Mouse (Mus musculus): Measurements from ENCODE around the gene Ripk3. TPM values are rescaled to one million over a fixed set of nuclear protein-coding genes. Genes with fewer than 3 reads are reported as not detected.

Gene Ripk3
- polyA plus RNA-seq, 1 experiment: 38.4 TPM

DNA sequence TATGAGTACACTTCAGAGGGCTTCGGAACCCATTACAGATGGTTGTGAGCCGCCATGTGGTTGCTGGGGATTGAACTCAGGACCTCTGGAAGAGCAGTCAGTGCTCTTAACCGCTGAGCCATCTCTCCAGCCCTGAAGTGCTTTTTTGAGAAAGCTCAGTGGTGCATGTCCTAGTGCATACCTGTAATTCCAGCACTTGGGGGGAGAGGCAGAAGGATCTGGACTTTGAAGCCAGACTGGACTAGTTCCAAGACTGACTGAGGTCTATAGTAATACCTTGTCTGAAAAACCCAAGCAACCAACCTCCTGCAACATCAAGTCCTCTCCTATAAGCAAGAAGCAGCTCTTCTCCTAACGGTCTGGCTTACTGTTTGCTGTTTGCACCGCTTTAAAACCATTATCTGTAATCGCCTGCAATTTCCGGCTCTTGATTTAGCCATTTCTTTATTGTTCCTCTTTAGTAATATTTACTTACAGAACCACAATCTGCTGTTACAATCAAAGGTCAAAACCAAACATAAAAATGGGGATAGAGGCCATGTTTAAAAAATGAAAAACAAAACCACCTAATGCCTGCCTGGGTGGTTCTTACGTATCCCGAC is 51.5 kb downstream of the Ripk3 start:
- H3K9me3 ChIP-seq: no peaks in the 10 kb centered on the region
- peaks cover 13% of the 10 kb centered on the region for H3K4me1 ChIP-seq
- peaks cover 19% of the 10 kb centered on the region for H3K27me3 ChIP-seq (replicated peaks)
- no peak overlapping the region for H3K4me3 ChIP-seq (replicated peaks)
- peaks cover 46% of the 10 kb centered on the region for H3K36me3 ChIP-seq (replicated peaks; ENCODE audit: low read length)
- TF ChIP-seq GATA1 (IDR thresholded peaks at IDR 0.05; ENCODE audit: borderline replicate concordance, low read length): no peak
- no peak for TF ChIP-seq FLI1 (IDR thresholded peaks at IDR 0.05; ENCODE audit: low read length)

- Histone ChIP-seq H3K4me3 (replicated peaks) (no peak overlapping the region), H3K4me1 (peaks cover 19% of the 10 kb centered on the region), H3K9me3 (no peaks in the 10 kb centered on the region), H3K27me3 (replicated peaks) (peaks cover 25% of the 10 kb centered on the region), H3K36me3 (replicated peaks; ENCODE audit: low read length) (peaks cover 32% of the 10 kb centered on the region)
- no peak for TF ChIP-seq GATA1 (IDR thresholded peaks at IDR 0.05; ENCODE audit: borderline replicate concordance, low read length)
Measured at GRCm38 (mm10) chr14:55735758-55736157, 52.9 kb downstream of the Ripk3 start.

GRCm38 (mm10) chr14:55735334-55735733 is 53.3 kb downstream of the Ripk3 start:
- H3K4me3 ChIP-seq (replicated peaks): no peak overlapping the region
- H3K27me3 ChIP-seq (replicated peaks): peaks cover 30% of the 10 kb centered on the region
- TF ChIP-seq FLI1 (IDR thresholded peaks at IDR 0.05; ENCODE audit: low read length): no peak
- TF ChIP-seq GATA1 (IDR thresholded peaks at IDR 0.05; ENCODE audit: borderline replicate concordance, low read length): no peak
- H3K9me3 ChIP-seq: no peaks in the 10 kb centered on the region
- peaks cover 23% of the 10 kb centered on the region for H3K4me1 ChIP-seq
- H3K36me3 ChIP-seq (replicated peaks; ENCODE audit: low read length): peaks cover 27% of the 10 kb centered on the region

Other genes starting within 250 kb of the Ripk3 start
- 19.1 and 50.7 TPM in 2 replicates for gene Pck2, start 248.6 kb downstream of the Ripk3 start, polyA plus RNA-seq (2012; ENCODE audit: insufficient read depth, low replicate concordance)
- gene Dcaf11, start 228.9 kb downstream of the Ripk3 start, polyA plus RNA-seq (2012; ENCODE audit: insufficient read depth, low replicate concordance): 11.5 and 17.6 TPM in 2 replicates
- not detected in 2 replicates for gene A730061H03Rik, start 228.5 kb downstream of the Ripk3 start, polyA plus RNA-seq (2012; ENCODE audit: insufficient read depth, low replicate concordance)
- gene Fitm1, start 213.2 kb downstream of the Ripk3 start, polyA plus RNA-seq (2012; ENCODE audit: insufficient read depth, low replicate concordance): not detected in 2 replicates
- 66.3 and 162 TPM in 2 replicates for gene Psme1, start 210.7 kb downstream of the Ripk3 start, polyA plus RNA-seq (2012; ENCODE audit: insufficient read depth, low replicate concordance)
- gene Emc9, start 203.6 kb downstream of the Ripk3 start, polyA plus RNA-seq (2012; ENCODE audit: insufficient read depth, low replicate concordance): 2.0 and 18.9 TPM in 2 replicates
- 23.2 and 78.2 TPM in 2 replicates for gene Psme2, start 197.8 kb downstream of the Ripk3 start, polyA plus RNA-seq (2012; ENCODE audit: insufficient read depth, low replicate concordance)
- gene Rnf31, start 197.2 kb downstream of the Ripk3 start, polyA plus RNA-seq (2012; ENCODE audit: insufficient read depth, low replicate concordance): 17.1 and 20.4 TPM in 2 replicates
- gene Irf9, start 185.3 kb downstream of the Ripk3 start, polyA plus RNA-seq (2012; ENCODE audit: insufficient read depth, low replicate concordance): 40.0 and 114 TPM in 2 replicates
- 1.4 and 9.7 TPM in 2 replicates for gene Rec8, start 170.8 kb downstream of the Ripk3 start, polyA plus RNA-seq (2012; ENCODE audit: insufficient read depth, low replicate concordance)
- 12.4 and 38.3 TPM in 2 replicates for gene Ipo4, start 152.9 kb downstream of the Ripk3 start, polyA plus RNA-seq (2012; ENCODE audit: insufficient read depth, low replicate concordance)
- gene Gm49378, start 151.0 kb downstream of the Ripk3 start, polyA plus RNA-seq (2012; ENCODE audit: insufficient read depth, low replicate concordance): 0.64 and 4.9 TPM in 2 replicates
- 5.8 and 9.0 TPM in 2 replicates for gene Tm9sf1, start 145.1 kb downstream of the Ripk3 start, polyA plus RNA-seq (2012; ENCODE audit: insufficient read depth, low replicate concordance)
- 0.23 TPM in 1 of 2 replicates, not detected in the other for gene Tssk4, start 138.7 kb downstream of the Ripk3 start, polyA plus RNA-seq (2012; ENCODE audit: insufficient read depth, low replicate concordance)
- gene Mdp1, start 128.4 kb downstream of the Ripk3 start, polyA plus RNA-seq (2012; ENCODE audit: insufficient read depth, low replicate concordance): 3.3 and 20.1 TPM in 2 replicates
- 12.5 and 39.5 TPM in 2 replicates for gene Gmpr2, start 116.9 kb downstream of the Ripk3 start, polyA plus RNA-seq (2012; ENCODE audit: insufficient read depth, low replicate concordance)
- 10.8 and 102 TPM in 2 replicates for gene Nedd8, start 116.7 kb downstream of the Ripk3 start, polyA plus RNA-seq (2012; ENCODE audit: insufficient read depth, low replicate concordance)
- gene Tinf2, start 107.0 kb downstream of the Ripk3 start, polyA plus RNA-seq (2012; ENCODE audit: insufficient read depth, low replicate concordance): 15.6 and 18.7 TPM in 2 replicates
- 1.1 and 2.7 TPM in 2 replicates for gene Tgm1, start 74.9 kb downstream of the Ripk3 start, polyA plus RNA-seq (2012; ENCODE audit: insufficient read depth, low replicate concordance)
- gene Rabggta, start 66.6 kb downstream of the Ripk3 start, polyA plus RNA-seq (2012; ENCODE audit: insufficient read depth, low replicate concordance): 9.5 and 9.9 TPM in 2 replicates
- 1.2 and 3.7 TPM in 2 replicates for gene Dhrs1, start 43.2 kb downstream of the Ripk3 start, polyA plus RNA-seq (2012; ENCODE audit: insufficient read depth, low replicate concordance)
- 18.3 and 25.1 TPM in 2 replicates for gene Nop9, start 43.2 kb downstream of the Ripk3 start, polyA plus RNA-seq (2012; ENCODE audit: insufficient read depth, low replicate concordance)
- gene Cideb, start 30.4 kb downstream of the Ripk3 start, polyA plus RNA-seq (2012; ENCODE audit: insufficient read depth, low replicate concordance): 1.5 and 3.3 TPM in 2 replicates
- gene Ltb4r2, start 27.4 kb downstream of the Ripk3 start, polyA plus RNA-seq (2012; ENCODE audit: insufficient read depth, low replicate concordance): 3.2 and 5.6 TPM in 2 replicates
- gene Ltb4r1, start 22.9 kb downstream of the Ripk3 start, polyA plus RNA-seq (2012; ENCODE audit: insufficient read depth, low replicate concordance): 24.2 and 36.1 TPM in 2 replicates
- gene Adcy4, start 4.8 kb downstream of the Ripk3 start, polyA plus RNA-seq (2012; ENCODE audit: insufficient read depth, low replicate concordance): not detected in 2 replicates
- 0.08 TPM in 1 of 2 replicates, not detected in the other for gene Nfatc4, start 34.3 kb upstream of the Ripk3 start, polyA plus RNA-seq (2012; ENCODE audit: insufficient read depth, low replicate concordance)
- 0.61 and 1.4 TPM in 2 replicates for gene Nynrin, start 65.1 kb upstream of the Ripk3 start, polyA plus RNA-seq (2012; ENCODE audit: insufficient read depth, low replicate concordance)
- gene Cbln3, start 95.5 kb upstream of the Ripk3 start, polyA plus RNA-seq (2012; ENCODE audit: insufficient read depth, low replicate concordance): 1.2 TPM in 1 of 2 replicates, not detected in the other
- gene Khnyn, start 96.1 kb upstream of the Ripk3 start, polyA plus RNA-seq (2012; ENCODE audit: insufficient read depth, low replicate concordance): 7.3 and 10.5 TPM in 2 replicates
- gene Sdr39u1, start 111.4 kb upstream of the Ripk3 start, polyA plus RNA-seq (2012; ENCODE audit: insufficient read depth, low replicate concordance): 6.6 TPM in 1 of 2 replicates, not detected in the other
- 0.87 TPM in 1 of 2 replicates, not detected in the other for gene Cma1, start 155.8 kb upstream of the Ripk3 start, polyA plus RNA-seq (2012; ENCODE audit: insufficient read depth, low replicate concordance)
- gene Cma2, start 162.1 kb upstream of the Ripk3 start, polyA plus RNA-seq (2012; ENCODE audit: insufficient read depth, low replicate concordance): not detected in 2 replicates
- gene Mcpt1, start 229.1 kb upstream of the Ripk3 start, polyA plus RNA-seq (2012; ENCODE audit: insufficient read depth, low replicate concordance): not detected in 2 replicates
- not detected in 2 replicates for gene Mcpt9, start 241.6 kb upstream of the Ripk3 start, polyA plus RNA-seq (2012; ENCODE audit: insufficient read depth, low replicate concordance)